Mouse (Mus musculus) E14TG2a.4 (cell line): ENCODE results near the gene St3gal5.

Experiments used
- H3K27me3 ChIP-seq: 2 replicates; pipeline ENCODE4 v1.6.1; 2014; ENCODE audit warnings: low read length, control low read depth; ENCODE audit not compliant: insufficient read depth
- H3K36me3 ChIP-seq: 2 replicates; pipeline ENCODE4 v1.6.1; 2014; ENCODE audit warnings: low read length, control low read depth; ENCODE audit not compliant: insufficient read depth
- H3K4me1 ChIP-seq: replicated peaks from 2 replicates; pipeline ENCODE4 v1.6.1; 2014; ENCODE audit warnings: low read depth, low read length, control low read depth
- H3K4me3 ChIP-seq: replicated peaks from 2 replicates; pipeline ENCODE4 v1.5.1; 2014; ENCODE audit warnings: mild to moderate bottlenecking, low read length
- H3K9me3 ChIP-seq: 2 replicates; pipeline ENCODE4 v1.6.1; 2014; ENCODE audit warnings: low read length, control low read depth
- CTCF ChIP-seq: conservative IDR thresholded peaks from 2 replicates; pipeline ENCODE4 v1.5.1; 2014; ENCODE audit warnings: low read length
- NANOG ChIP-seq: IDR thresholded peaks from 2 replicates; pipeline ENCODE4 v1.6.1; 2014; ENCODE audit warnings: borderline replicate concordance, low read length, mixed read lengths
- POU5F1 ChIP-seq: IDR thresholded peaks from 2 replicates; pipeline ENCODE4 v1.6.1; 2014; ENCODE audit warnings: low read length, borderline replicate concordance

St3gal5 gene

GRCm38 (mm10) chr6:72130056-72130455, 32.7 kb downstream of the St3gal5 start:
- TF ChIP-seq CTCF (no peak), POU5F1 (no peak), NANOG (no peak)
- peaks cover 18% of the 10 kb centered on the region for H3K36me3 ChIP-seq
- H3K4me1 ChIP-seq, result no peaks in the 10 kb centered on the region
- no peaks in the 10 kb centered on the region for H3K27me3 ChIP-seq
- no peak overlapping the region for H3K4me3 ChIP-seq
- H3K9me3 ChIP-seq, result no peaks in the 10 kb centered on the region

GRCm38 (mm10) chr6:72132671-72133214, 35.4 kb downstream of the St3gal5 start:
- Histone ChIP-seq H3K27me3 (no peaks in the 10 kb centered on the region), H3K4me3 (no peak overlapping the region), H3K36me3 (peaks cover 18% of the 10 kb centered on the region), H3K9me3 (no peaks in the 10 kb centered on the region), H3K4me1 (no peaks in the 10 kb centered on the region)
- TF ChIP-seq NANOG (no peak), CTCF (no peak), POU5F1 (no peak)

- Histone ChIP-seq H3K4me1 (peaks cover 2% of the 10 kb centered on the region), H3K27me3 (no peaks in the 10 kb centered on the region), H3K36me3 (peaks cover 18% of the 10 kb centered on the region), H3K4me3 (no peak overlapping the region), H3K9me3 (no peaks in the 10 kb centered on the region)
- TF ChIP-seq NANOG, result no peak
- TF ChIP-seq CTCF, result no peak
- no peak for TF ChIP-seq POU5F1
Measured at GRCm38 (mm10) chr6:72134850-72135515, 37.6 kb downstream of the St3gal5 start.

- no peak for TF ChIP-seq POU5F1
- Histone ChIP-seq H3K36me3 (peaks cover 18% of the 10 kb centered on the region), H3K4me3 (no peak overlapping the region), H3K27me3 (no peaks in the 10 kb centered on the region), H3K4me1 (peaks cover 8% of the 10 kb centered on the region), H3K9me3 (no peaks in the 10 kb centered on the region)
Measured at GRCm38 (mm10) chr6:72136016-72136415, 38.6 kb downstream of the St3gal5 start.

GRCm38 (mm10) chr6:72136543-72136942, 39.2 kb downstream of the St3gal5 start:
- H3K9me3 ChIP-seq, result no peaks in the 10 kb centered on the region
- H3K4me3 ChIP-seq, result no peak overlapping the region
- peaks cover 8% of the 10 kb centered on the region for H3K4me1 ChIP-seq
- no peak for TF ChIP-seq POU5F1
- TF ChIP-seq NANOG, result no peak
- no peak for TF ChIP-seq CTCF
- no peaks in the 10 kb centered on the region for H3K27me3 ChIP-seq
- peaks cover 18% of the 10 kb centered on the region for H3K36me3 ChIP-seq

GRCm38 (mm10) chr6:72139508-72140193, 42.3 kb downstream of the St3gal5 start:
- peaks cover 4% of the 10 kb centered on the region; the same call in 1 of the 2 replicates for H3K36me3 ChIP-seq
- H3K4me3 ChIP-seq, result no peak overlapping the region
- H3K9me3 ChIP-seq, result no peaks in the 10 kb centered on the region
- no peaks in the 10 kb centered on the region for H3K27me3 ChIP-seq
- peaks cover 8% of the 10 kb centered on the region for H3K4me1 ChIP-seq
- TF ChIP-seq NANOG, result no peak
- no peak for TF ChIP-seq CTCF
- TF ChIP-seq POU5F1, result no peak

GRCm38 (mm10) chr6:72140371-72140770, 43.0 kb downstream of the St3gal5 start:
- TF ChIP-seq NANOG (no peak), CTCF (no peak), POU5F1 (no peak)
- Histone ChIP-seq H3K4me3 (no peak overlapping the region), H3K4me1 (peaks cover 8% of the 10 kb centered on the region), H3K27me3 (no peaks in the 10 kb centered on the region), H3K36me3 (peaks cover 4% of the 10 kb centered on the region; the same call in 1 of the 2 replicates), H3K9me3 (no peaks in the 10 kb centered on the region)

- no peaks in the 10 kb centered on the region for H3K9me3 ChIP-seq
- H3K4me1 ChIP-seq, result peaks cover 8% of the 10 kb centered on the region
- no peak overlapping the region for H3K4me3 ChIP-seq
- H3K36me3 ChIP-seq, result peaks cover 4% of the 10 kb centered on the region; the same call in 1 of the 2 replicates
- no peaks in the 10 kb centered on the region for H3K27me3 ChIP-seq
- TF ChIP-seq NANOG, result no peak
- TF ChIP-seq CTCF, result no peak
- TF ChIP-seq POU5F1, result no peak
Measured at GRCm38 (mm10) chr6:72141191-72141590, 43.8 kb downstream of the St3gal5 start.

GRCm38 (mm10) chr6:72142561-72142960, 45.2 kb downstream of the St3gal5 start:
- TF ChIP-seq NANOG (no peak), POU5F1 (no peak)

More at GRCm38 (mm10) chr6:72142561-72142960, 45.2 kb downstream of the St3gal5 start:
- Histone ChIP-seq H3K4me3 (no peak overlapping the region), H3K27me3 (no peaks in the 10 kb centered on the region), H3K9me3 (no peaks in the 10 kb centered on the region), H3K4me1 (peaks cover 8% of the 10 kb centered on the region), H3K36me3 (peaks cover 4% of the 10 kb centered on the region; the same call in 1 of the 2 replicates)
